Mouse (Mus musculus) myocyte (in vitro differentiated cells): Measurements from ENCODE around the gene Tnxb.

ENCODE experiments used
- CEBPB ChIP-seq: IDR thresholded peaks from 2 replicates; pipeline ENCODE4 v1.6.1; 2011; ENCODE audit warnings: mild to moderate bottlenecking, moderate library complexity; ENCODE audit not compliant: poor library complexity, insufficient read depth, severe bottlenecking
- E2F4 ChIP-seq: IDR thresholded peaks from one replicate; pipeline ENCODE4 v1.6.1; 2011; ENCODE audit warnings: mild to moderate bottlenecking, control low read depth, moderate library complexity; ENCODE audit not compliant: insufficient read depth
- MAX ChIP-seq: IDR thresholded peaks from one replicate; pipeline ENCODE4 v1.6.1; 2011; ENCODE audit warnings: low read depth, mild to moderate bottlenecking, control low read depth
- MYOD1 ChIP-seq, 3 experiments: IDR thresholded peaks; one replicate each; pipeline ENCODE4 v1.6.1; 2011; ENCODE audit warnings: control low read depth in 2 of 3, low read depth in 2 of 3, mild to moderate bottlenecking in 2 of 3, moderate library complexity in 1 of 3; ENCODE audit not compliant: insufficient read length in 2 of 3, control insufficient read depth in 1 of 3
- MYOG ChIP-seq, 3 experiments: IDR thresholded peaks; one replicate each; pipeline ENCODE4 v1.6.1; 2011; ENCODE audit warnings: control low read depth in 2 of 3, low read depth in 2 of 3, mild to moderate bottlenecking in 2 of 3; ENCODE audit not compliant: insufficient read length in 2 of 3, control insufficient read depth in 1 of 3, insufficient read depth in 1 of 3
- POLR2A ChIP-seq: IDR thresholded peaks from one replicate; pipeline ENCODE4 v1.6.1; 2011; ENCODE audit warnings: low read depth, mild to moderate bottlenecking, control low read depth, moderate library complexity; ENCODE audit not compliant: insufficient read length
- POLR2AphosphoS2 ChIP-seq: IDR thresholded peaks from one replicate; pipeline ENCODE4 v1.6.1; 2011; ENCODE audit warnings: low read depth, control low read depth; ENCODE audit not compliant: insufficient read length
- SRF ChIP-seq: IDR thresholded peaks from one replicate; pipeline ENCODE4 v1.6.1; 2011; ENCODE audit warnings: low read depth; ENCODE audit not compliant: control insufficient read depth, insufficient read length
- TCF12 ChIP-seq: IDR thresholded peaks from one replicate; pipeline ENCODE4 v1.6.1; 2011; ENCODE audit warnings: mild to moderate bottlenecking, control low read depth; ENCODE audit not compliant: poor library complexity, insufficient read depth, severe bottlenecking
- USF1 ChIP-seq: IDR thresholded peaks from one replicate; pipeline ENCODE4 v1.6.1; 2011; ENCODE audit warnings: low read depth, mild to moderate bottlenecking, control low read depth, moderate library complexity

DNA sequence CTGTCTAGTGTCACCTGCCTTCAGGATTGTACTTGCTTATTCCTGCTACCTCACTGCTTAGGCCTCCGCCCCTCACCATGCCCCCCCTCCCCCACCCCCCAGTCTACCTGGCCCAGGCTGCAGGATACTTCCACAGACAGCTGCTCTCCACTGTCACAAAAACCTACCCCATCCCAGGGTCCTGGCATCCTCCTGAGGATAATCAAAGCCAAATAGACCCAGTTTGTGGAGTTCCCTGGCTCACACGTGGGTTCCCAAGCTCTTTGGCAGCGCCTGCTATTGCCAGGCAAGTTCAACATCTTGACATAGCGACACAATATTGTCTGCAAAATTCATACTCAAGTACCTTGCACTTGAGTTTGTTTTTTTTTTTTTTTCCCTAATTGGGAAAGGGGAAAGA is 10.3 kb downstream of the Tnxb start:
- TF ChIP-seq USF1 (no peak), SRF (no peak), MYOD1 (IDR thresholded peaks at IDR 0.05; ENCODE audit: control insufficient read depth in 1 of 3, insufficient read length in 2 of 3, low read depth in 2 of 3) (no peak), CEBPB (no peak), MAX (no peak), POLR2A (no peak), TCF12 (no peak), MYOG (IDR thresholded peaks at IDR 0.05; ENCODE audit: control insufficient read depth in 1 of 3, insufficient read depth in 1 of 3, insufficient read length in 2 of 3, low read depth in 2 of 3) (no peak), POLR2AphosphoS2 (no peak), E2F4 (no peak)
